Mouse (Mus musculus) adrenal gland, adult 2 months (tissue): Measurements from ENCODE around the gene Prrg1. TPM values are rescaled to one million over a fixed set of nuclear protein-coding genes. Genes with fewer than 3 reads are reported as not detected.
A peak's percentile ranks its signal among the peaks of the same experiment; 100 is the strongest.
"Not testable (repeated sequence)": the region's sequence is repeated elsewhere in the genome, so short reads cannot be mapped to it uniquely, and the experiment has no call there.

Experiments used
- DNase-seq: peaks from one replicate; pipeline ENCODE4 v3.0.0; 2021
- long read RNA-seq: library from polyadenylated mRNA; stranded (forward); transcript quantifications from one replicate; pipeline ENCODE4 v2.0.0, GENCODE M21; 2021
- polyA plus RNA-seq: library from polyadenylated mRNA; depleted of rRNA; stranded (reverse); fragments of >200 nt; gene quantifications from 2 replicates; pipeline ENCODE4 v1.2.3, GENCODE M21; 2012; rRNA removed
- total RNA-seq, 2 experiments: library from RNA; stranded (reverse); gene quantifications; 2 replicates each; pipeline ENCODE4 v1.2.3; 2021

Prrg1 gene
- total RNA-seq = 1 to 10 TPM; 2.3 to 2.6 TPM
- 0.22 and 0.51 TPM in 2 replicates for polyA plus RNA-seq
- long read RNA-seq = 0 reads

DNA sequence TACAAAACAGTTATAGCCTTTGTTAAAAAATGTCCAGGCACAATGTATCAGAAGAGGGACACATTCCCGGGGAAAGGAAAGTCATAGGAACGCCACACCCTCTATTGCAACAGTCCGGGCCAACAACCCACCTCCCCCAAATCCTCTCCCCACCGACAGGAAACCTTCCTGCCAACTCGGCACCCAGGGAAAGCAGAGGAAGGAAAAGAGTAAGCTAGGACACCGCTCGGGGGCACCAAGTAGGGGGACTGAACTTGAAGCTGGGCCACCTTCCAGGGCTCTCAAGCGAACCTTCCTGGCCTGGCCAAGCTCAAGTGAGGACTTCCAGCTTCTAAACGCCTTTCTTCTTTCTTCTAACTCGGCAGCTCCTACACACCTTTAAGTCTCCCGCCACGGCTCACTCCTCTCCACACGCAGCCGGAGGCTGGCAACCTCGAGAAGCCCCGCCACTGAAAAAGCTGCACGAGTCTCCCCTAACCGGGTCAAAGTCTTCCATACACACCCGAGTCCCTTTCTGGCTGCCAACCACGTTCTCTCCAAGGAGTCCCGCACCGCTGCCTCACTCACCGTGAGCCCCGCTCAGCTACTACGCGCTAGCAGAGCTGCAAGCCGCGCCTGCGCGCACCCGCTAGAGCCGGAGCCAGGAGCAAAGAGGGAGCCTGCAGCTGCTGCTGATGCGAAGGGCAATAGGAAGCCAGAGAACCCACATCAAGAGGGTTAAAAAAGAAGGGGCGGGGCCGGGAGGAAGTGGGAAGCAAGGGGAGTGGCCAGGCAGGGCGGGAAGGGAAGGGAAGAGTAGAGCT is at the start of gene Prrg1:
Gene Prrg1, minus strand, starts transcription at position 695 of the 803 bp plus-strand sequence.
- DNase-seq = peak; percentile 81

DNA sequence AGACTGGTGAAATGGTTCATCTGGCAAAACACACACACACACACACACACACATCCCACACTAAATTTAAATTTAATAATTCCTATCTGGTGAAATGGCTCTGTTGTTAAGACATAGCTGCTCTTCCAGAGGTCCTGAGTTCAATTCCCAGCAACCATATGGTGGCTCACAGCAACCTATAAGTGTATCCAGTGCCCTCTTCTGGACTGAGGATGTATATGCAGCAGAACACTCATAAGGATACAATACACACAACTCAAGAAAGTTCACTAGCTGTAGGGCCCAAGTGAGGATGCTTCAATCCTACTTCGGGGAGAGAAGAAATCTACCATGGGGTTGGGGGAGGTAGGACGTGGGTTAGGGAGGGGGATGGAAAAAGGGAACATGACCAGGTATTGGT is 22.1 kb upstream of the Prrg1 start:
- DNase-seq = no peak

DNA sequence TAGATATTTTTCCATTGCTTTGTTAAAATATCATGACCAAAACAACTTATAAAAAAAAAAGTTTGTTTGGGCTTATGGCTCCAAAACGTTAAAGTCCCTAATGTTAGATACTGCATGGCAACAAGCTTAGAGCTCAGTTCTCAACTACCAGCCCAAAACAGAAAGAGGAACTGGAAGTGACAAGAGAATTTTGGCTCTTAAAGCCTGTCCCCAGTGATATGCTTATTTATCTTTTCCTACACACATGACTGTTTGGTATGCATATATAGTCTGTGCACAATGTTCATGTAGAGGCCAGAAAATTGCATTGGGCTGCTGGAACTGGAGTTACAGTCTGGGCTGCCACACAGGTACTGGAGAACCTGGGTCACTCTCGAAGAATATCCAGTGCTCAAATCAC is 9.4 kb upstream of the Prrg1 start:
- DNase-seq = no peak

DNA sequence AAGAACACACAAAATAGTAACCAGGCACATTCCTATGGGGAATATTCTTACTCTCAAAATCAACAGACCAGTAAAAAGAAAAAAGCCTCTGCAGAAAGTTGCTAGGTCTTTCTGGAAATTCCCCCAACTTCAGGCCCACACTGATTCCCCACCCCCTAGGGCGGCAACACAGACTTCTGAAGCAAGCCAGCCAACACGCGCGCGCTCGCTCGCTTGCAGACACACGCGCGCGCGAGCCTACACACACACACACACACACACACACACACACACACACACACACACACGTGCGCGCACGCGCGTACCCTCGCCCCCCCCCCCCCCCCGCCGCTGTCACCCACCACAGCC is 868 bp downstream of the Prrg1 start:
- peak; percentile 56 for DNase-seq

DNA sequence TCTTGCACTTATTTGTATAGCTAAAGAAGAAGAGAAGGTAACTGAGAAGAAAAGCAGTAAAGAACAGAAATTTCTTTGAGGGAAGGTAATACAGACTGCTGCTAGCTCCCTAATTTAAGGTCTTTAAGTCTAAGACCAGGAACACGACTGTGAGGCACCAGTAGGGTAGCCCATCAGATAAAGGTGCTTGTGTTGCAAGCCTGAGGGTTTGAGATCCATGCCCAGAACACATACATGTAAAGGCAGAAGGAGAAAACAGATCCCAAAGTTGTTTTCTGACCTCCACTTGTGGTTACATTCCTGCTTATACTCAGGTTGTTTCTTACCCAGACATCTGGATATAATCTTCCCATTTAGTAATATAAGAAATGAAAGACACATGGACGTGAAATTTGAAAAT is 20.2 kb downstream of the Prrg1 start:
- no peak for DNase-seq

DNA sequence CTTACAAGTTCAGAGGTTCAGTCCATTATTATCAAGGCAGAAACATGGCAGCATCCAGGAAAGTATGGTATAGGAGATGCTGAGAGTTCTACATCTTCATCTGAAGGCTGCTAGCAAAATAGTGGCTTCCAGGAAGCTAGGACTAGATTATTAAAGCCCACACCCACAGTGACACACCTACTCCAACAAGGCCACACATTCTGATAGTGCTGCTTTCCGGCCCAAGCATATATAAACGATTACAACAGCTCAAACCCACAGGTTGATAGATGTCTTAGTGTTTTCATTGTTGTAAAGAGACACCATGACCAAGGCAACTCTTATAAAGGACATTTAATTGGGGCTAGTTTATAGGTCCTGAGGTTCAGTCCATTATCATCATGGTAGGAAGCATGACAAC is 30.3 kb downstream of the Prrg1 start:
- no peak for DNase-seq

DNA sequence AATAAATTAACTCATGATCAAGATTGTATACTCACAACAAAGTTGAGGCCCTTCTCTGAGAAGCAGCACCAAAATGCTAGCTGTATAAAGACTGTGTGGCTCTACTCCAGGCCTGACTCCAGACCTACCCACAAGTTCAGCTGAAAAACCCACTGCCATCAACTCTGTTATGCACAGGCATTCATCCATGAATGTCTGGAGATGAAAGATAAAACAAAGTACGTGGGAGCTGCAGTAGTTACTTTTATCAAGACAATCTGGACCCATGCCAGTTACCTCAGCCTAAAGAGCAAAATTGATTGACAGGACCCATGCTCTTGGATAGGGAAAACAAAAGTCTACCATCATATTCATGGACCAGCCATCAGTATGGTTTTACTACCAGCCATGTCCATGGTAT is 31.0 kb downstream of the Prrg1 start:
- no peak for DNase-seq

DNA sequence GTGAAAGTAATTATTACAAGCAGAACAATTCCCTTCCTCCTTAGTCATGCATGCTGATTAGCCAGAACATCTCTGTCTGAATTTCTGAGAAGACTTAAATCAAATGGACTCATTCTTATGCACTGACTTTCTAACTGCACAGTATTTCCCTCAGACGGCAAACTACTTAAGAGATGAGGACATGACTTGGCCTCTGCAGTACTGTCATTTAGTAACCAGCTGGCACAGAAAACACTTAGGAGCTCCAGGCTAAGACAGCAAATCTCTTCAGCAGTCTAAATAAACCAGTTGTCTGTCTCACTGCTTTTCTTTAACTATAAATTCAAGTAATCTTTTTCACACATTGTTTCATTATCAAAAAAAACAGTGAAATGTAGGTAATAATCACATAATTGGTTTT is 36.0 kb downstream of the Prrg1 start:
- no peak for DNase-seq

DNA sequence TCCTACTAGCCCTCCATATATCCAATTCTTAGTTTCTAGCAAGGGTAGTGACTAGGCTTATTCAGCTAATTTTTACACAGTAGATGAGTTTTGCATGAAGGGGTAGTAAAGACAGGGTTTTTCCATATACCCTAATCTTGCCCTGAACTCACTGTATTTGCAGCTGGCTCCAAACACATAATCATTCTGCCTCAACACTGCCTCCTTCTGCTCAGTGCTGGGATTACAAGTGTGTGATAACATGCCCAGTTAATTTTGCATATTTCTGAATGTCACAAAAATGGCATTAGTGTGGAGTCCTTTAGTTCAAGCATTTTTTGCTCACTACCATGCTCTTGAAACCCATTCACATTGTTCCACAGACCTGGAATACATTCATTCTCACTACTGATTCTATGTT is 44.0 kb downstream of the Prrg1 start:
- DNase-seq = no peak

DNA sequence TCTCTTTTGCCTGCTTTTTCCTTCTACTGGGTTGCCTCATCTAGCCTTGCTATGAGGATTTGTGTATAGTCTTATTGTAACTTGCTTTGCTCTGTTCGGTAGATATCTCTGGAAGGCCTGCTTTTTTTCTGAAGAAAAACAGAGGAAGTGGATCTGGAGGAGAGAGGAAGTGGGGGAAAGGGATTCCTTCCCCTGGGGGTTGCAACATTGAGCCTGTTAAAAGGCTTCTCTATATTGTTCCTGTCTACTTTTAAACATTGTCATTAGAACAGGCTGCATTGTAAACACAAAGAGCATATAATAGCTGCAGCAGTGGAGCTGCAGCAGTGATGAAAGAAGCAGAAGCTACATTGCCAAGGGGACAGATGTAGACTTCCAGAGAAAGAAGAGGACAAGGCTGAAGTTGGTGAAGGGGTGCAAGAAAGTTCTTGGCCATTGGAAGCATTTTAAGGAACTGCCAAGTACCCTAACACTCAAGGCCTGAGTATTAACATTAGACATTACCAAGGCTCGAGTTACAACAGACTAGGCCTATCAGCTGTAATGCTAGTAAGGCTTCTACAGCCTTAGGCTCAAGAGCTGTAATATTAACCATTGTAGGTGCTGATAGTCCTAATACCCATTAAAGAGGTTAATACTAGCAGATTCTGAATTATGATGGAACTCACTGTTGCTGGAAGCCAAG is 44.9 kb downstream of the Prrg1 start:
- no peak for DNase-seq

DNA sequence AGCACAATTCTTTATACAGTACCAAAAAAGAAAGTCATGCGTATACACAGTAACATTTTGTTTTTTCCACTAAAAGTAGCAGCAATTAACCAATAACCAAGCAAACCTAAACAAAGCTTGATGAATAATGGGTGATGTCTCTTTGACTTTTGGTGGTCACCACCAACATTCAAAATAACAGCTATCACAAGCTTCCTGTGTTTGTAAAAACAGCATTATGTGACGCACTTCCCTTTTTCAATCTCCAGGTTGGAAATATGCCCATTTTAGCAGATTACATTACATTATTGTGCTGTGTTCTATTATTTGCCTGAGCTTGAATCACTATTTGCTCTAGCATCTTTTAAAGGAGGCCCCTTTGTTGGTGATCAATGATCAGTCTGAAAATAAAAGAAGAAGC is 65.4 kb downstream of the Prrg1 start:
- DNase-seq = no peak

DNA sequence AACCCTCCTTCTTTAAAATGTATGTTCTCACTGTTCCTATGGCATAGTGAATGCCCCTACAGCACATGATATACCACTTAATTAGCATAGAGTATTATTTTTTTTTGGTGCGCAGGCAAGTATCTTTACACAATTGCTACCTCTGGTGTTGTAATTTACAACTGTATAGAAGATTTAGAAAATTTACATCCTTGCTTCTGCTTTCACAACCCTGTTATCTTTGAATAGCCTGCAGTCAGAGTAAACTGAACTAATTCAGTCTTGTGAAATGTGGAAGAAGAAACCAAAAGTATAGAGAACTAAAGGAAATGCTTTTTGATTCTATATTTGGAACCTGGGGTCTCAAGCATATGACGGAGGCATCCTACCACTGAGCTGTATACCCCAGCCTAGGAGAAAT is 100.7 kb downstream of the Prrg1 start:
- no peak for DNase-seq

DNA sequence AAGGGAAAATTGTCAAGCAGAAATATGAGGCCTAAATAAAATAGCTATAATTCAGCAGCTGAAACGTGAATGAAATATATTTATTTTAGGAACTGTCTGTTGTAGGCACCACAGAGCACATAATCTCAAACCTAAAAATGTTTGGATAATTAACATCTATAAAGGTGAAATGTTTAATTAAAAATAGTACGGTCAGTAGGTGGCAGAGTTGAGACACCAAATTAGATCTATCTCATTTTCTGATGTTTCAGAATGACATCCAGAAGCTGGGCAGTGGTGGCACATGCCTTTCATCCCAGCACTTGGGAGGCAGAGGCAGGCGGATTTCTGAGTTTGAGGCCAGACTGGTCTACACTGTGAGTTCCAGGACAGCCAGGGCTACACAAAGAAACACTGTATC is 104.0 kb downstream of the Prrg1 start:
- DNase-seq = no peak

DNA sequence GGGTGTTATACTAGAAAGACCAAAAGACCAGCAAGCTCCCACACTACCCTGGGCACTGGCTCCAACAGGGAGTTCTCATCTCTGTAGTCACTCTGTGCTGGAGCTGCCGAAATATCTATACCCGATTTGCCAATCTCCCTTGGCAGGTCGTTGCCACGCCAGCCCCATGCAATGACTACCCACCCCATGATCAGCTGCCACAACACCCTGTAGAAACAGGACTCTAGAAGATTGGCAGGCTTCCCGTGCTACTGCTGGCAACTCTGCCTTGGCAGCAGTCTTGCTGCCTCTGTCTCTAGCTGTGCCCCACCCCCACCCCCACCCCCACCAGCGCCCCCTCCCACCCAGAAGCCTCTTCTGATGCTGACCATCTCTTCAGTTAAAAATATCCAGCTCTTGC is 149.3 kb downstream of the Prrg1 start:
- no peak for DNase-seq

DNA sequence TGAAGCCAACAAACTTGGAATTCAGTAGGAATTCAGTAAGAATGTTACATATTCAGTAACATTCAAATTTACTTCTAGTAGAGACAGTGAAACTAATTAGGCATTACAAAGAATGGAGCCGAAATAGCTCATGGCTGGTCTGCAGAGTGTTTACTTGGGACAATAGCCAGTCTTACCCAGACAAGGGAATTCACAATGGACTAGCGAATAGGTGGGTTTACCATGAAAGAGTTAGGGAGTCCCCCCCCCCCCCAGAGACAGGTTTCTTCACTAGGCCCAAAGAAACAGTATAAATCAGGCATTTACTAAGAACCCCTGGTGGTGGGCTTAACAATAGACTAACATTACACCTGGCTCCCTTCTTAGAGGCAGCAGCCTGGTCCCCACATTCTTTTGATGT is 180.3 kb downstream of the Prrg1 start:
- not testable (repeated sequence) for DNase-seq

Other genes starting within 250 kb of the Prrg1 start
- not detected for gene 4930480E11Rik, start 214.3 kb downstream of the Prrg1 start, total RNA-seq
- gene 4930480E11Rik, start 214.3 kb downstream of the Prrg1 start, polyA plus RNA-seq = not detected in 2 replicates
- not detected for gene Fam47c, start 153.9 kb upstream of the Prrg1 start, total RNA-seq
- not detected in 2 replicates for gene Fam47c, start 153.9 kb upstream of the Prrg1 start, polyA plus RNA-seq